ENCODE assay signal across 23 mouse cellular contexts in the genomic region with DNA sequence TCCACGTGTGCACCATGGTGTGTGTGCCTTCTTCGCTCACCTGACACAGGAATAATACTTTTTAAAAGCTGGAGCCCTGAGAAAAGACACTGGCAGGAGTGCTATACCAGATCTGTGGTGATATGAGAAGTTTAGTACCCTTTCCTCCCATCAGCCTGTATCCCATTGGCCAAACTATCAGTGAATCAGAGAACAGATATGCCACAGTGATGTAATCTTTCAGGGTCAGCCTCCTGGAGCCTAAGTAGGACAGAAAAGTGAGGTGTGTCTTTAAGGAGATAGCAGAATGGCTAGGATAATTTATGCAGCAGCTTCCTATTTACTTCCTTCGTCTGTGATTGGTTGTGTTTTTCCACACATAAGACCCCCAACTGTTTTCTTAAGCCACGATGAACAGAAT. TPM values are rescaled to one million over a fixed set of nuclear protein-coding genes. Genes with fewer than 3 reads are reported as not detected.
DNase-seq lines count a peak whose midpoint lies in the region.
"Had no signal": no experiment of that assay in that cellular context is flagged by ENCODE, and none has a peak within 500 bp of the region (broad histone marks: within the 10 kb centered on the region; RNA-seq: fewer than 3 reads in every experiment).

No protein-coding gene starts in this region.

- peak; percentile 55 for DNase-seq in adrenal gland, adult 2 months
- no peak for DNase-seq in adrenal gland, postnatal 14 days
- peak; percentile 72 for DNase-seq in 3T3-L1 (ENCODE audit: low read depth, low spot score)
- DNase-seq in Muller cell, postnatal 12 days (ENCODE audit: inconsistent ontology term): peak; percentile 31
- DNase-seq in thymus, postnatal 14 days: no peak
- no peak for DNase-seq in lung, postnatal 14 days
- DNase-seq: adrenal gland, postnatal 25 days; B cell, adult 2 months; cerebellum, adult 11-12 months; cerebellum, adult 2 months; cerebellum, adult 9-10 months; cerebellum, postnatal 10 days; cerebellum, postnatal 25 days; forebrain, postnatal 0 days had no signal

RNA-seq across cellular contexts. Expression of a gene that starts 4.9 kb away (rescaled TPM):
- 1 to 10 TPM; 2.3 to 7.6 TPM for total RNA-seq in adrenal gland, adult 2 months (2021)
- polyA plus RNA-seq in adrenal gland, adult 2 months (2012; rRNA removed): 0.88 and 1.6 TPM in 2 replicates
- 4.2 and 5.3 TPM in 2 replicates for total RNA-seq in adrenal gland, postnatal 14 days (2021)
- polyA plus RNA-seq: activated CD4-positive, CD25-positive, alpha-beta regulatory T cell, adult 4 months; CD4-positive, CD25-positive, alpha-beta regulatory T cell, adult 4 months had no signal

RNA-seq across cellular contexts. Expression of a gene that starts 32.1 kb away (rescaled TPM):
- 1 to 10 TPM; 3.4 to 3.9 TPM for total RNA-seq in adrenal gland, adult 2 months (2021)
- polyA plus RNA-seq in adrenal gland, adult 2 months (2012; rRNA removed): 1.2 and 2.1 TPM in 2 replicates
- total RNA-seq in adrenal gland, postnatal 14 days (2021): 4.9 and 6.3 TPM in 2 replicates

RNA-seq across cellular contexts. Expression of a gene that starts 39.3 kb away (rescaled TPM):
- 100 to 1,000 TPM; 221 to 237 TPM for total RNA-seq in adrenal gland, adult 2 months (2021)
- 319 and 344 TPM in 2 replicates for polyA plus RNA-seq in adrenal gland, adult 2 months (2012; rRNA removed)
- 169 and 183 TPM in 2 replicates for total RNA-seq in adrenal gland, postnatal 14 days (2021)

RNA-seq across cellular contexts. Expression of a gene that starts 39.9 kb away (rescaled TPM):
- not detected for total RNA-seq in adrenal gland, adult 2 months (2021)
- polyA plus RNA-seq in adrenal gland, adult 2 months (2012; rRNA removed): not detected in 2 replicates
- not detected in 2 replicates for total RNA-seq in adrenal gland, postnatal 14 days (2021)
- total RNA-seq: CH12.LX had no signal
- polyA plus RNA-seq: cerebellum, adult 2 months; G1E had no signal

RNA-seq across cellular contexts. Expression of a gene that starts 43.1 kb away (rescaled TPM):
- under 1 TPM in 1 of 2 experiments, not detected in 1; 0.46 TPM for total RNA-seq in adrenal gland, adult 2 months (2021)
- not detected in 2 replicates for polyA plus RNA-seq in adrenal gland, adult 2 months (2012; rRNA removed)
- not detected in 2 replicates for total RNA-seq in adrenal gland, postnatal 14 days (2021)
- total RNA-seq: adrenal gland, postnatal 25 days; CH12.LX had no signal
- polyA plus RNA-seq: activated CD4-positive, CD25-positive, alpha-beta regulatory T cell, adult 4 months; CD4-positive, CD25-positive, alpha-beta regulatory T cell, adult 4 months; cortical plate, adult 2 months; embryonic facial prominence, embryonic 10.5 days; embryonic facial prominence, embryonic 14.5 days; forebrain, embryonic 15.5 days; G1E; Patski had no signal

Comparison
In these comparisons a context has a peak if more than half of its experiments do, and no peak if none do; other contexts are left out.
1. DNase-seq: peak in adrenal gland, adult 2 months (single experiment), 3T3-L1 (single experiment) and Muller cell, postnatal 12 days (single experiment); none in adrenal gland, postnatal 14 days (single experiment), thymus, postnatal 14 days (single experiment) and lung, postnatal 14 days (single experiment).